Mouse (Mus musculus) ES-E14 (cell line): ENCODE results near the gene Fabp3.

Source experiments
- MAFK ChIP-seq: IDR thresholded peaks from 2 replicates; pipeline ENCODE4 v1.6.1; 2014; ENCODE audit warnings: mild to moderate bottlenecking, low read depth, low read length, inconsistent platforms; ENCODE audit not compliant: insufficient read depth
- ZNF384 ChIP-seq: IDR thresholded peaks from 2 replicates; pipeline ENCODE4 v1.6.1; 2012; ENCODE audit warnings: low read depth, low read length, inconsistent platforms

- TF ChIP-seq ZNF384 (no peak), MAFK (no peak)
Measured at GRCm38 (mm10) chr4:130283826-130284225, 24.6 kb upstream of the Fabp3 start.
